Mouse (Mus musculus) megakaryocyte, embryonic 14.5 days (primary cell): ENCODE data around the gene Esd. TPM values are rescaled to one million over a fixed set of nuclear protein-coding genes. Genes with fewer than 3 reads are reported as not detected.
A peak's percentile ranks its signal among the peaks of the same experiment; 100 is the strongest.

ENCODE experiments used
- H3K27me3 ChIP-seq: replicated peaks from 2 replicates; pipeline ENCODE3; 2012; ENCODE audit warnings: inconsistent platforms
- H3K36me3 ChIP-seq: replicated peaks from 2 replicates; pipeline ENCODE3; 2012; ENCODE audit warnings: low read length, inconsistent platforms, mixed read lengths
- H3K4me1 ChIP-seq: 2 replicates; pipeline ENCODE4 v1.6.1; 2012; ENCODE audit warnings: inconsistent platforms
- H3K4me3 ChIP-seq: replicated peaks from 2 replicates; pipeline ENCODE3; 2012; ENCODE audit warnings: moderate library complexity, mild to moderate bottlenecking, inconsistent platforms
- H3K9me3 ChIP-seq: 2 replicates; pipeline ENCODE4 v1.6.1; 2012; ENCODE audit warnings: inconsistent platforms
- FLI1 ChIP-seq: IDR thresholded peaks from 2 replicates; pipeline ENCODE4 v1.6.1; 2012; ENCODE audit warnings: low read length, inconsistent platforms, mixed read lengths
- GATA1 ChIP-seq: IDR thresholded peaks from 3 replicates; pipeline ENCODE4 v1.6.1; 2012; ENCODE audit warnings: mixed read lengths, low read length, inconsistent platforms, borderline replicate concordance
- polyA plus RNA-seq: library from polyadenylated mRNA; stranded (reverse); fragments of >175 nt; gene quantifications from 2 replicates; pipeline ENCODE4 v1.2.3, GENCODE M21; 2012; ENCODE audit warnings: low replicate concordance; ENCODE audit not compliant: insufficient read depth

Gene Esd
- 56.7 and 72.7 TPM in 2 replicates for polyA plus RNA-seq

DNA sequence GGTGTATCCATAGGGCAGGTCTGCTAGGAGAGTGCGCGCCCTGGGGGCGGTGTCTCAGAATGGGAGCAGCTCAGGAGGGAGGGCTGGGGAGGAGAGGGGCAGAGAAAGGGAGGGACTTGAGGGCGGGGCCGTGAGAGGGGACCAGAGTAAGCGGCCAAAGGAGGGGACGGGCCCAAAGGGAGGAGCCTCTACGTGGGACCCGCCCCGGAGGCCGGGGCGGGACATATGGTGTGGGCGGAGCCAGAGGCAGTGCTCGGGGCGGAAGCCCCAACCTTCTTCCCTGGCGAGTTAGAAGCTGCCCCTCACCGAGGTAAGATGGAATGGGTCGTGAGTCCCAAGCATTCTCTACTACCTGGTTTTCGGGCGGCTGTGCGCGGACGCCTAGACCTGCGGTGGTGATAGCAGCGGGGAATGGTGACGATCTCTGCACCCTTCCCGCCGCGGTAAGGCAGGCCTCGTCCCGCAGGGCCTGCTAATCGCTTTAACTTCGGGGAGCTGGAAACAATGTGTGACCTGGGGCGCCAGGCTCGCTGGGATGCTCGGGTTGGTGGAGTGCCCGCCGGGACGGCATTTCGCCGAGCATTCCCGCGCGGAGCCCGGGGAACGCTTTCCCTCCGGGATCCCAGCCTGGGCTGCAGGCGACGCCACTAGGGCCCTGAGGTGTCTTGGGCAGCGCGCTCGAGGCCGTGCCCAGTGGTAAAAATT is at the start of gene Esd:
TSS of gene Esd (plus strand) at position 219 of the 705 bp plus-strand sequence.
- no peaks in the 10 kb centered on the region for H3K9me3 ChIP-seq
- no peak for TF ChIP-seq GATA1
- TF ChIP-seq FLI1 = no peak
- H3K4me1 ChIP-seq = peaks cover 40% of the 10 kb centered on the region
- no peaks in the 10 kb centered on the region for H3K27me3 ChIP-seq
- peaks cover 34% of the 10 kb centered on the region for H3K36me3 ChIP-seq
- H3K4me3 ChIP-seq = peak within 1 kb of the TSS; percentile 98

DNA sequence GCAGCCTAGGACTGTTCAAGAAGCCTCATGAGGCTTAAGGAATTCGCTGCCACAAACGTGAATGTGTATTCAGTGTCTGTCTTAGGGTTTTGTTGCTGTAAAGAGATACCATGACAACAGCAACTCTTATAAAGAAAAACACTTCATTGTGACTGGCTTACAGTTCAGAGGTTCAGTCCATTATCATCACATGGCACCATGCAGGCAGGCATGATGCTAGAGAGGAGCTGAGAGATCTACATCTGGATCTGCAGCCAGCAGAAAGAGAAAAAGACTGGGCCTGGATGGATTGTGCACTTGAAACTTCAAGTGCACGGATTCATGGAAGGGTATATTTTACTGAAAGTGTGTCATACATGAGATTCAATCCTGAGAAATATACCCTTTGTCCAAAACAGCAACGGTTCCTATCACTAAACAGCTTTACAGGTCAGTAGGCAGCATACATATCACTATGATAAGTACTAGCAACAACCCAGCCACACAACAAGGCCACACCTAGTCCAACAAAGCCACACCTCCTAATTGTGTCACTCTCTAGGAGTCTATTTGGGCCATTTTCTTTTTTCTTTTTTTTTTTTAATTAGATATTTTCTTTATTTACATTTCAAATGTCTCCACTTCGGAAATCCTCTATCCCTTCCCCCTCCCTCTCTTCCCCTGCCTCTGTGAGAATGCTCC is 47.7 kb upstream of the Esd start:
- no peaks in the 10 kb centered on the region for H3K9me3 ChIP-seq

DNA sequence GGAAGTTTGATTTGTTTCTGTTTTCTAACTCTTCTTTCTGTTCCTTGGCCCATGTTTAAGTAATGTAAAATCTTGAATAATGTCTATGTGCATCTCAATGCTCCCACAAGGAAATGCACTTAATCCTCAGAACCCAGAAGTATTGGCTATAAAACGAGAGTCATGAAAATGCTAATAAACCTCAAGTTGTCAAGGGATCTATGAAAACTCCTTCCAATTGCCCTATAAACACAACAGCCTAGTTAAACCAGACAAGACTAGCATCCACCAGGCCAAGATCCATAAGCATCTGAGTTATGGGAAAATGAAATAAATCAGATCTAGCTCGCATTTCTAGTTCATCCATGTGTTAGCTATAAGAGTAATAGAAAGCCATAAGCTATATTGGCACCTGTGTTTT is 40.1 kb upstream of the Esd start:
- Histone ChIP-seq H3K4me1 (peaks cover 27% of the 10 kb centered on the region), H3K27me3 (no peaks in the 10 kb centered on the region), H3K4me3 (no peak overlapping the region), H3K36me3 (peaks cover 90% of the 10 kb centered on the region), H3K9me3 (no peaks in the 10 kb centered on the region)
- TF ChIP-seq GATA1 (no peak), FLI1 (no peak)

More for the DNA sequence above, 47.7 kb upstream of the Esd start:
- no peak for TF ChIP-seq GATA1
- TF ChIP-seq FLI1 = no peak
- Histone ChIP-seq H3K27me3 (no peaks in the 10 kb centered on the region), H3K4me1 (peaks cover 29% of the 10 kb centered on the region), H3K36me3 (peaks cover 57% of the 10 kb centered on the region), H3K4me3 (no peak overlapping the region)

DNA sequence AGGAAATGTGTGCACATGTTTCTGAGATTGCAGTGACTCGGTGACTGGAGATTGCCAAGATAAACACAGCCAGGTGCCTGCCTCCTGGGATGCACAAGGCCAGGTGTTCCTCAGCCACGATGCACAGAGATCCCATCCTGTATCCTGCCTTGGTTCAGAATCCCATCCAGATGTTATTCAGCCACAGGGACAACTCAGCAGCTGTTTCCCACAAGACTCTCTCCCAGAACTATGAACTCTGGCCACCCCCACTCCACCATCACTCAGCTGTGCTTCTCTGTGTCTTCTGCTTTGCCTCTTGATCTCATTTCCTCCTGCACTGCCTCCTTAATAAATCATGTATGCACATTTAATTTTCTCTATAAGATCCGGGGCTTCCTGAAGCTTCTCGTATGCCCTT is 35.3 kb upstream of the Esd start:
- TF ChIP-seq FLI1 = no peak
- no peak for TF ChIP-seq GATA1
- Histone ChIP-seq H3K4me1 (peaks cover 42% of the 10 kb centered on the region), H3K4me3 (no peak overlapping the region), H3K9me3 (no peaks in the 10 kb centered on the region), H3K36me3 (peaks cover 59% of the 10 kb centered on the region), H3K27me3 (no peaks in the 10 kb centered on the region)

DNA sequence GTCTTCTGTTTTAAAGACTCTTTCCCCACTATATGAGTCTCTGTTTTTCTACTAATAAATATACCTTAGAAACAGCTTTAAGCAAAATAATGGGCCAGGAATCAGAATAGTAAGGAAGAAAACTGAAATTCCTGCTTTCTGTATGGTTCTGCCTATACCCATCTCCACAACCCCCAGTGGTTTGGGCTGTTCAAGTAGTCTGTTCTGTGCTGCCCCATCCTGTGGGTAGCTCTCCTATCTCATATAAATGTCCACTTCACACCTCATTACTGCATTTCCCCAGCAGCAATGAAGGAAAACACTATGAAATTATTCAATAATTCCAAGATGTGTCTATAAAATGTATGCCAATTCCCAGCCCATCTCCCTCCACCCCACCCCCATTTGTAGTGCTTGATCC is 34.7 kb upstream of the Esd start:
- no peaks in the 10 kb centered on the region for H3K9me3 ChIP-seq
- no peak overlapping the region for H3K4me3 ChIP-seq
- no peak for TF ChIP-seq FLI1
- no peak for TF ChIP-seq GATA1
- H3K4me1 ChIP-seq = peaks cover 44% of the 10 kb centered on the region
- H3K36me3 ChIP-seq = peaks cover 55% of the 10 kb centered on the region
- no peaks in the 10 kb centered on the region for H3K27me3 ChIP-seq

DNA sequence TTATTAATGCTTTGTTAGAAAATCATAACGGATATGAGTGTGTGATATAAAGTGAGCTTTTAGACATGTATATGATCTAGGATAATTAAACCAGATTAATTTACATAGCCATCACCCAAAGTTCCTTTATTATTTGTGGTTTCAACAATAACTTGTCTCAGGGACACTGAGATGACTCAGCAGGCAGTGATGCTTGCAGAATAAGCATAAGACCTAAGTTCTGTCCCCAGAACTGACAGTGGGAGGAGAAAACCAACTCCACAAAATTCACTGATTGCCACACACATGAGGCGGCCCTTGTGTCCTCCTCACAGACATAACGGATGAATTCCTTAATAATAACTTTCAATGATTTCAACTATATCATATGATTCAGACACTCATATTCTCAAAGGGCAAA is 32.9 kb upstream of the Esd start:
- no peaks in the 10 kb centered on the region for H3K9me3 ChIP-seq
- peaks cover 62% of the 10 kb centered on the region for H3K4me1 ChIP-seq
- no peaks in the 10 kb centered on the region for H3K27me3 ChIP-seq
- H3K36me3 ChIP-seq = peaks cover 53% of the 10 kb centered on the region
- H3K4me3 ChIP-seq = no peak overlapping the region
- TF ChIP-seq GATA1 = no peak

DNA sequence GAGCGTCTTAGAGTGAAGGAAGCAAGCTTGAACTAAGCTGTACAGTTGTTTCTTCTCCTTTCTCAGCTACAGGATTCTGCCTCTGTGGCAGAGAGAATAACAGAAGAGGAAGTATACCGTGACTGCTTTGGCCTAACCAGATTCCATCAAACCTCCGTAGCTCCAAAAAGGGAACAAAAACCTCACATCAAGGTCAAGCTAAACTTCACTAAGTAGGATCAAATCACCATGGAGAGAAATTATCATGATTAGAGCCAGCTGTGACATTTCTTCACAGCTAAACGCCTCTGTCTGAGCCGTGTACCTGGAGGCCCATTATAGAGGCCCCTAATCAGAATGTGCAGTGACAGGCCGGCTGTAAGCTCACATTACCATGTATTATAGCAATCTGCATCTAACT is 28.2 kb upstream of the Esd start:
- peaks cover 62% of the 10 kb centered on the region for H3K36me3 ChIP-seq
- peaks cover 52% of the 10 kb centered on the region for H3K4me1 ChIP-seq
- H3K9me3 ChIP-seq = no peaks in the 10 kb centered on the region
- no peak for TF ChIP-seq FLI1
- TF ChIP-seq GATA1 = no peak
- H3K27me3 ChIP-seq = no peaks in the 10 kb centered on the region
- H3K4me3 ChIP-seq = no peak overlapping the region

DNA sequence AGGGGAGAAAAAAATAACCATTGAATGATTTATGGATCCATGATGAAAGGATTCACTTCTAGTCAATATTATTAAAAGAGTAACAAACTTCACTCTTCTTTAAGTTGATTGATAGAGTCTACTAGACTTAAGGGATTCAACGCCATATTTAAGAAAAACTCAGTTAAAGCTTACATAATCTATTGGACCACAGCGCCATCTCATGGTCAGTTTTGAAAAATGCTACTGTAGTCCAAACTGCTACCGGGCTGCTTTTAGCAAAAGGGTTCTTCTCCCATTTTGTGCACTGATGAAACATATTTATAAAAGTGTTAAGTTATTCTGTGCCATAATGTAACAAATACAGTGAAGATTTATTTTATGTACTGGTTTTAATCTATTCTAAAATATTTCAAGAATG is 23.0 kb upstream of the Esd start:
- Histone ChIP-seq H3K4me1 (peaks cover 24% of the 10 kb centered on the region), H3K4me3 (no peak overlapping the region), H3K36me3 (peaks cover 40% of the 10 kb centered on the region), H3K9me3 (no peaks in the 10 kb centered on the region), H3K27me3 (no peaks in the 10 kb centered on the region)
- no peak for TF ChIP-seq FLI1

DNA sequence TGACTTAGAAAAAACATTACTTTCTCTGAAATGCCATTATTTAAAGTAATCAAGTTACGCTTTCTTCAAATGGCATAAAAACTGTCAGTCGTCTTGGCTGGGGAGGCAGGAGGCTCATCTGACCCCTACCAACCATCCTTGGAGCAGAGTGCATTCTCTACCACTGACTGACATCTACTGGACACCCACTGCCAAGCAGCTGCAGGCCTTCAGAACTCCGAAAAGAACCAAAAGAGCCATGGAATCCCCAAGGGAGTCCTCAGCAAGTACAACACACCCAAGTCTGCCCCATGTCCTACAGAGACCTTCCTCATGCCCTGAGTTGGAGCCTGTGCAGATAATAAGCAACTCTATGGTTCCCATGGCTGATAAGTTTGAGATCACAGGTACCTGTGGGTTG is 8.6 kb upstream of the Esd start:
- no peaks in the 10 kb centered on the region for H3K9me3 ChIP-seq
- H3K4me3 ChIP-seq = no peak overlapping the region
- H3K4me1 ChIP-seq = peaks cover 49% of the 10 kb centered on the region
- no peaks in the 10 kb centered on the region for H3K36me3 ChIP-seq
- TF ChIP-seq GATA1 (no peak), FLI1 (no peak)
- H3K27me3 ChIP-seq = no peaks in the 10 kb centered on the region

DNA sequence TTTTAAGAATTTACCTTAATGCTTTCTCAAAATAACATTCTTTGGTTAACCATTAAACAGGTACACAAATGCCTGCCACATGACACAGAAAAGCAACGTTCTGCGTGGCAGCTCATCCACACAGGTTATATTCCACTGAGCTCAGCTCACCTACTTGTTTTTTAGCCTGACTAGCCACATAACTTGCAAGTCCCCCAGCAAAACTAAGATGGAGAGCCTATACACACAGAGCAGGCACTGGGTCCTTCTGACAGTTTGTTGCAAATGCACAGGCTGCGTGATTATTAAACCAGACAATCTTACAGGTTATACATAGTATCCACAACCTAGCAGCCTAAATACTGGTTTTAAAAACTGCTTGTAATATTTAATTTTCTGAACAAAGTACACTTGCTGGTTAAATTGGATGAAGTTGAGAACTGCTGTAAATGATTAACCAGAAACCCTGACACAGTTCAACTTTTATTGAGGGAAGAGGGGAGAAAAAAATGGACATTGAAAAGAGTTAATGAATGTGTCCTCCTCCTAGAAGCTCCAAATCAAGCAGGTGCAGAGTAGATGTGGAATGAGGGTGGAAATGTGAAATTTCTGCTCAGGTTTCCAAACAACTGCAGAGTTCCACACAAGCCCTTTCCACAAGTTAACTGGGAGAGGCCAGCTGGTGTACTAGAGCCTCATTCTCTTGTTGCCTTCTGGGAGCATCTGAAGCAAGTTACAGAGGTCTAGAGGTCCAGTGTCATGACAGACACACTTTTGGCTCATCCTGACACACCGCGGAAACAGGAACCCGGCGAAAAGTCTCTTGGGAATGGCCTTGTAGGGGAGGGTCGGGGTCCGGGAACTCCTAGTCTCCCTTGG is 647 bp upstream of the Esd start:
- Histone ChIP-seq H3K4me1 (peaks cover 37% of the 10 kb centered on the region), H3K27me3 (no peaks in the 10 kb centered on the region), H3K36me3 (peaks cover 26% of the 10 kb centered on the region), H3K4me3 (peak overlapping the region; percentile 98), H3K9me3 (no peaks in the 10 kb centered on the region)
- TF ChIP-seq FLI1 (no peak), GATA1 (no peak)
